Mouse (Mus musculus): ENCODE data around the gene Capg. TPM values are rescaled to one million over a fixed set of nuclear protein-coding genes. Genes with fewer than 3 reads are reported as not detected.

The Capg gene
- total RNA-seq (2021) (10 to 100 TPM; 32.2 to 56.3 TPM), polyA plus RNA-seq (2012; rRNA removed) (38.9 and 41.9 TPM in 2 replicates)
- long read RNA-seq, transcript Capg-201 (10 exons, 1,247 nt): major isoform, 48 of 58 reads
- long read RNA-seq, partial matches to known transcripts: 3 of 58 reads
- long read RNA-seq, other reads (novel, unspliced or antisense): 3 of 58 reads

DNA sequence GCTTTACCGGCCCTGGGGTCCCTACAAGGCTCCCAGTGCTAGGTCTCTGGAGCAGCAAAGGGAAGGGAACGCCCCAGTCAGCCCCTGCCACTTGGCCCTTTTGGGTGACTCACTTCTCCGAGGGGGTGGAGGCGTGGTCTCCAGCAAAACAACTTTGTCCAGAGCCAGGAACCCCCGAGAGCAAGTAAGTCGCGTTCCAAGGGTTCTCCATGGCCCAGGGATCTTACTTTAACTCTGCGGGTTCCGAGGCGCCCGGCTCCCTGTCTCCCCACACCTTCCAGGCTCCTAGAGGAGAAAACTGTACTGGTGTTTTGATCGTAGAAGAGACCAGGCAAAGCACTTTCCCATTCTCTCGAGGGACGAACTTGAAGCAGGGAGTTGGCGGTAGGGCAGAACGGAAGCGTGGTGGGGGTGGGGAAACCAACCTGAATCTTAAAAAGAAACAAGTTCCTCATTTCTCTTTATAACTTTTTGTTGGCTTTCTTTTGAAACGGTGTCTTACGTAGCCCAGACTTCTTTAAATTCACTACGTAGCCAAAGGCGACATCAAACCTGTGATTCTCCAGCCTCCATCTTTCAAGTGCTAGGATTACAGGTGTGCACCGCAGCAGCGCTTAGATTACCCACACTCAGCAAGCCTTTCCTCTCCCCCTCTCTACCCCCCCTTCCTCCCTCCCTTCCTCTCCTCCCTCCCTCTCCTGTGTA is at the start of gene Capg:
Gene Capg (plus strand): TSS at position 109 of the 705 bp plus-strand sequence.
- DNase-seq: peak; percentile 87

GRCm38 (mm10) chr6:72498950-72499349 is 45.2 kb upstream of the Capg start:
- no peak for DNase-seq

- no peak for DNase-seq
These were observed 40.9 kb upstream of the Capg start for GRCm38 (mm10) chr6:72503309-72503708.

- peak; percentile 69 for DNase-seq
These were observed 40.3 kb upstream of the Capg start for GRCm38 (mm10) chr6:72503939-72504338.

DNA sequence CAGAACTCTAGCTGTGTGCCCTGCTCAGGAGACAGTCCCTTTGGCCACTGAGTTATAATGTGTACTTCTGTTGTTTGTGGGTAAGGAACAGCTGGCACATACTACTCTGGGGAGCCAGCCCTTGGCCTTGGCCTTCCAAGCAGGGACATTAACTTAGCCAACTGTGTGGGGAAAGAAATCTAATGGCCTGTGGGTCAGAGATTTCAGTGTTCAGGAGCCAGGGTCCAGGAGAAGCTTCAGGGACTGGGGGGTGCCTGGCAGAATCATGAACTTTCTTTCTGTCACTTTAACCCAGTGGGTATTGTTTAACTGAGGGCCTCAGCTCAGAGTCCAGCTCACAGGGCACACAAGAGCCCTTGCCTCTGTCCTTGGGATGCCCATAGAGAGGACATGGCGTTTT is 38.1 kb upstream of the Capg start:
- DNase-seq: peak; percentile 50

GRCm38 (mm10) chr6:72508596-72508995 is 35.6 kb upstream of the Capg start:
- DNase-seq: peak; percentile 48

DNA sequence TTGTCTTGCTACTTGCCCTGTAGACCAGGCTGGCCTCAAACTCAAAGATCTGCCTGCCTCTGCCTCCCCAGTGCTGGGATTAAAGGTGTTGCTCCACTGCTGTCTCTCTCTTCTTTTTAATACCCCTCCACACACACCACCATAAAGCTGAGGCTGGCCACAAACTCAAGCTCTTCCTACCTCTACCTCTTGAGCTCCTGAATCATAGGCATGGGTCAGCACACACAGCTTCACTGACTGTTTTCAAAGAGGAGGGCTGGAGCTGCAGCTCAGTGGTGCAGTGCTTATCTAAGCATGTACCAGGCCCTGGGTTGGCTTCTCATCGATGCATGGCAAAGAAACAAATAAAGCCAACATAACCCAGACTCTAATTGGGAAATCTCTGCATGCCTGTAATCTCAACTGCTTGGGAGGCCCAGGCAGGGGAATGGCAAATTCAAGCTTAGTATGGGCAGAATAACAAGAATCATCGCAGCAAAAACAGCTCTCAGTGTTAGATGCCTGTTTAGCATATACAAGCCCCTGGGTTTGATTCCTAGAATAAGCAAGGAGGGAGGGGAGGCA is 34.2 kb upstream of the Capg start:
- DNase-seq: no peak

DNA sequence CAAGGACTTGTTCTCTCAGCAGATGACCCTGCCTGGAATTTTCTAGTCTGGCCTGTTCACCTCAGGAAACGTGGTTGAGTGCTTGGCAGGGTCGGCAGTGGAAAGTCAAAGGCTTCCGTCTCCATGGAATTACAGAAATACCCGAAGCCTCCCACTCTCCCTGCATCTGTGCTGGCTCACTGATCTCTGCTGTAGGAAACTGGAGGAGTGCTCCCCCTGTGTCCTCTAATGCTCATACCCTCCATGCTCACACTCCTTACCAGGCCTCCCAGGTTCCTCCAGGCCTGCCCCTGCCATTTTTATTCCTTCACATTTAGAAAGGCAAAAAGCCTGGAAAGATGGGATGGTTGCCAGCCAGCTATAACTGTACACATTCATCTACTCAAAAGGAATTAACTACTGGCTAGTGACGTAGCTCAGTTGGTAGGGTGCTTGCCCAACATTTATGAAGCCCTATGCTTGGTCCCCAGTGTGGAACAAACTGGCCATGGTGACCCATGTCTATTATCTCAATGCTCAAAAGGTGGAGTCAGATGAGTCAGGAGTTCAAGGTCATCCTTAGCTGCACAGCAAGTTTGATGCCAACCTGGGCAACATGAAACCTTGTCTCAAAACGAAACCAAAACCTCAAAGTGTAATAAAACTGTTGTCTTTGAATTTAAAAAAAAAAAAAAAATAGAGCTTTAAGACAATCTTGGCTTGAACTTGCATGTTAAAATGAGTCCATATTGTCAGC is 33.3 kb upstream of the Capg start:
- peak; percentile 46 for DNase-seq

- peak; percentile 94 for DNase-seq
These were observed 31.7 kb upstream of the Capg start for GRCm38 (mm10) chr6:72512386-72513070.

DNA sequence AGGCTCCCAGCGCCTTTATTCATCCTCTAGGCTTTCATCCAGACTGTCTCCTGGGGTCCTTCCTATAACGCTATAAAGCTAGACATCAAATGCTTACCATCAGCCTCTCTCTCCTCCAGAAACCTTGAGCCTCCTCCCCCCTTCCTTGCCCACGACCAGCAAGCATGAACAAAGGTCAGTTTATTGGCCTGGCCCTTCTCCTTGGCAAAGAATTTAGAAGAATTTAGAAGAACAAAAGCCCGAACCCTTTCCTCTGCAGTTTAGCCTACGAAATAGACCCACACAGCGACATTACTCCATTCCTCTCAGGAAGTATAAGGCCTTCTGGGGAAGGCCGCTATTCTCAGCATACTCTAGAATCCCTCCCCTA is 31.1 kb upstream of the Capg start:
- DNase-seq: no peak

GRCm38 (mm10) chr6:72515644-72516043 is 28.5 kb upstream of the Capg start:
- DNase-seq: no peak

DNA sequence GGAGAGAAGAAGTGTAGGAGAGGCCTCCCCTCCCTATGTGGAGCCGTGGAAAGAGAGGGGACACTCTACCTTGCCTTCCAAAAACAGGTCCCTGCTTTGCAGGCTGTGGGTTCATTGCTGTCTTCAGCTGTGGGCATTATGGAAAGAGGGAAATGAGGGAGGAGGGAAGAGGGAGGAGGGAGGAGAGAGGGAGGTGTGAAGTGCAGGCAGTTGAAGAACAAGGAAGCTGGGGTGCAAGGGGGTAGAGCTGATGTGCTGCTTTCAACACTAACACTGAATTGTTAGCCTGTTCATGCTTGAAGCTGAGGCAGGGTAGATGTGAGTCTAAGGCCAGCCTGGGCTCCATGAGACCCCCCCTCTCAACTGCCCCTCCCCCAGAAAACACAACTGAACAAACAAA is 25.3 kb upstream of the Capg start:
- DNase-seq: no peak

DNA sequence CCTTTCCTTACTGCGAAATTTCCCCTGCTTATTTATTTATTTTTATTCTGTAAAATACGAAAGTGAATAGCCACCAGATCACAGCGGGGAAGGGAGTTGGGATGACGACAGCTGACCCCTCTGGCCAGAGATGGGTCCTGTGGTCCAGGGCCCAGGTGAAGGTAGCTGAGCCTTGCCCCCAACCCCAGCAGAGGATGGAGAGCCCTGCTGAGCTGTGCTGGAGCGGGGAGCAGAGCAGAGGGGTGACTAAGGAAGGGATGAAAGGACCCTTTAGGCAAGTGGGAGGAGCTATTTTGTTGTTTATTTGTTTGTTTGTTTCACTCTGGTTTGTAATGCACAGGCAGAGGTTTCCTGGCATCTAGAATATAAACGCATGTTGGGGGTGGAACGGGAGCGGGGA is 24.9 kb upstream of the Capg start:
- DNase-seq: no peak

DNA sequence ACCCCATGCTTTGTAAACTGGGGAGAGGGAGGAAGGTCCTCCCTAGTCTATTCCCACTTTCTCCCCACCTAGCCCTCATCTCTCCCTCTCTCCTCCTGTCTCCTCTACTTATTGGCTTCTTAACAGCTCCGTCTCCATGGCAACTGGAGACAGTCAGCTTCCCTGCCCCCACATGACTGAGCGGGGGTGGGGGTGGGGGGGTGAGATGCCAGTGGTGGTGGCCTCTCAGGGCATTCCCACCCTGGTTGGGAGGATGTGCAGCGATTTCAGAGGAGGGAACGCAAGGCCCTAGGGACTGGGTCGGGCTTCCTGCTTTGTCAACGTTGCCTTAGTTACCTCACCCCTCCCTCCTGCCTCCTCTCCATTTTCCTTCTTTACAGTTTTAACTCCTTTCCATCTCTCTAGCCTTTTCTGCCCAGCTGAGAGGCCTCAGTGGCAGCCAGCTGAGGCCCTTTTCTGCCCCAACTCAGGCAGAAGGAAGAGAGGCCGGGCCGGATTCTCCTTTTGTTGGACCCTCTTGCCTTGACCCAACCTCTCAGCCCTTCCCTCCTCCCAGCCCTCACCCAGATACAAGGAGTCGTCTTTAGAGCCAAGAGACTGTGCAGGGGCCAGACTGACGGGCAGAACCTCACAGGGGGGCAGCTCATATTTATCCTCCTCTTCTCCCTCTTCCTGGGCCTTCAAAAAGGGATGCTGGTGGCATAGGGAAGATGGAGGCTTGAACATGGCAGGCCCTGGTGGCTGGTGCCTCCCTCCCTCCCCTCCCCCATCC is 24.1 kb upstream of the Capg start:
- DNase-seq: no peak

DNA sequence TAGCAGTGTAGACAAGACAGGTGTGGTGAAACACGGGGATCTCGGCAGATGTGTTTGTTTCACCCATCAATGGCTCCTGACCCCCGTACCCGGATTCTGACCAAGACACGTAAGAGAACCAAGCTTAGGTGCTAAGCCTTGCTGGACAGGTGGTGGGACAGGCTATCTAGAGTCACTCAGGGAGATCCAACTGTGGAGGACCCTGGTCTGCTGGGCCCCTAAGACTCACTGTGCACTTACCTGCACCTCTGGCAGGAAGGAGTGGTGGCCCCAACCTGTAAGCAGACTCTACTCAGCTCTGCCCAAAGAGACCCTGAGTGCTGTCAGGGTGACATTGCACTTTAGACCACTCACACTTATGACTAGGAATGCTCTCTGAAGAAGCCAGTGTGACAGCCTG is 23.3 kb upstream of the Capg start:
- no peak for DNase-seq

DNA sequence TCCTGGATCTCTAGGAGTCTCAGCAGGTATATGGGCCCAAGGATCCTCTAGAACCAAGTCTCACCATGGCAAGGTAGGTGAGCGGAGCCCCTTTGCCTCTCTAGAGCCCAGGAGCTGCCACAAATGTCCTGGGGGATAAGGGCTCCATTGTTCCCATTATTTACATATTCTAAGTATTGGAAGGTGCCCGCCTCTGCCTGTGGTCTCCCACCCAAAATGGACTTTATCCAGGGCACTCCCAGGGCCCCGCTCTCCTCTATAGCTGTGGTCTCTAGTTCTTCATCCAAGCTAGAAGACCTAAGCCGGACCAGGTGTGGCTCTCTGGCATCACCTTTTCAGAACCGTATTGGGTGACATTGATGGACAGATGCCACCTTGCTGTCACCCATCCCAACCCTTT is 22.6 kb upstream of the Capg start, which contains the start of gene Sh2d6:
Gene Sh2d6 (minus strand): TSS at position 101 of the 400 bp plus-strand sequence.
- no peak for DNase-seq

GRCm38 (mm10) chr6:72522288-72522687 is 21.9 kb upstream of the Capg start:
- DNase-seq: no peak

DNA sequence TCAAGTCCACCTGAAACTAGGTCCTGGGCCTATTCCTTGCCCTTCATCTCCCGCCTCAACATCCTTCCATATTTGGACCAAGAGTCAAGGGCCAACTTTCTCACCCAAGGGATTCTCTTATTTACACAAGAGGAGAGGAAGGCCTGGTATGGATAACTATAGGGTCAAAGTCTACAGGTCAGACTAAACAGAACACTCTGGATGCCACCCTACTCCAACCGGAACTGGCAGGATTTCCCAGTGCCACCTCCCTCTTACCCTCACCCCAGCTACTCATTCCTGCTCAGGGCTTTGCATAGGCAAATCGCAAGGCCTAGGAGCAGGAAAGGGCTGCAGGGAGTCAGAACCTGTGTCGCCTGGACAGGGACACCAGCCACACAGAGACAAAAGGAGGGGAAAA is 21.0 kb upstream of the Capg start:
- DNase-seq: no peak

GRCm38 (mm10) chr6:72524160-72524559 is 20.0 kb upstream of the Capg start:
- DNase-seq: no peak

GRCm38 (mm10) chr6:72527070-72527469 is 17.1 kb upstream of the Capg start:
- no peak for DNase-seq

DNA sequence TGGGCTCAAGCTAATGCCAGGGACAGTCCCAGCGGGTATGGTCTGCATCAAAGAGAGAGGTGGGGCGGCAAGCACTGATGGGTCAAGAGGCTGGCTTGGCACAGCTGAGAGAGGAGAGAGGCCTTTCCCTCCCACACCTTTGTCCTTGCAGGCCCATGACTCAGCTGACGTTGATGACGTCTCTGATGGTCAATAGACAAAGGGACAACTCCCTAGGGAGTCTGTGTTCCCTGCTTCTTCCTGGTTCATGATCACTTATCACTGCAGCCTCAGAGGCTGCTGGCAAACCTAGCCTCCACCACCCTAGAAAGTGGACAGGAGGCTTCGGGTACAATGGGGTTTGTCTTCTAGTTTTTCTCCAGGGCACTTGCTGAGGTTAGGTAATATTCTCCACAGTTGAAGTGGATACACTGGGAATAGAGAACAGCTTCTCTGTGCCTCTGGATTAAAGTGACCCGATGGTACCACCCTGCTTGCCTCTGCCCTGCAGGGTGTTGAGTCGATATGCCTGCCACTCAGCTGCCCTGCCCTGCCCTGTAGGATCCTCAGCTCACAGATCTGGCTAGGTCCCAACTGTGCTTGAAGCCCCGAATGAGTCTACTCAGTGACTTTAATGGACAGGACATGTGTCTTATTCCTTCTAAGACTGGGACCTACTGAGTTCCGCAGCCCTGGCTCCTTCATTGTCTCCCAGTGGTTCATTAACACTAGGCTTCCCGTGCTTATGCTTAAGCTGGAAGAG is 15.6 kb upstream of the Capg start:
- peak; percentile 85 for DNase-seq
